Mouse (Mus musculus) gastrocnemius, adult 8-10 months (tissue): ENCODE data around the gene Rnf123. TPM values are rescaled to one million over a fixed set of nuclear protein-coding genes. Genes with fewer than 3 reads are reported as not detected.
"Not testable (repeated sequence)": the region's sequence is repeated elsewhere in the genome, so short reads cannot be mapped to it uniquely, and the experiment has no call there.

Source experiments
- DNase-seq, 2 experiments: peaks; one replicate each; pipeline ENCODE4 v3.0.0; 2022; ENCODE audit warnings: low spot score in 2 of 2
- microRNA-seq: library from miRNA; unstranded; fragments of <30 nt; microRNA quantifications from one replicate; pipeline ENCODE4 v1.2.0, GENCODE M21; 2022
- total RNA-seq, 4 experiments: library from RNA; stranded (reverse); gene quantifications; 2 replicates each; pipeline ENCODE4 v1.2.4; 2022

Rnf123 gene
- total RNA-seq, 4 experiments from 2014 or later, result 137 to 185 (median 161) TPM

DNA sequence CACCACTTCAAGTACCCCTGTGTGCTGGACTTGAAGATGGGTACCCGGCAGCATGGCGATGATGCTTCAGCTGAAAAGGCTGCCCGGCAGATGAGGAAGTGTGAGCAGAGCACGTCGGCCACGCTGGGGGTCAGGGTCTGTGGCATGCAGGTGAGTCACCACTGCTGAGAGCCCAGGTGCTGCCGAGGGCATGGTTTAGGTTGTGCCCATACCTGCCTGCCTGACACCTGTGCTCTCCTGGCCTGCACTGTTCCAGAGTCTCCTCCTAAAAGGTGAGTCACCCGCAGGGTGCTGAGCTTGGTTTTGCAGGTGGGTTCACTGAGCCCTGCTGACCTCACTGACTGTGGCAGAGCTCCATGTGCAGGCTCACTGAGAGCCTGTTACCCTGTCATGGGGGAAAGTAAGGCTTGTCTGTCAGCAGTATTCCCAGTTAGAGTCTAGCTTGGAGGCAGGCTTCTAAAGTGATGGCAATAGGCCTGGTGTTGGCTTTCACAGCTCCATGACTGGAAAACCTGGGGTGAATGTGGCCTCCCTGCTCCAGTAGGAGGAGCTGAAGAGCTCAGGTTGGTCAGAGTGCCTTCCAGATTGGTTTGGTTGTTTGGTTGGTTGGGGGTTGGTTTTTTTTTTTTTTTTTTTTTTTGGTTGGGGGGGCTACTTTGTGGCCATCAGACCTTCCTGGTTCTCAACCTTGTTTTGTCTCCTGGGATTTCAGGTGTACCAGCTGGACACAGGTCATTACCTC lies 38.2 kb downstream of the Rnf123 start:
- DNase-seq, result no peak

DNA sequence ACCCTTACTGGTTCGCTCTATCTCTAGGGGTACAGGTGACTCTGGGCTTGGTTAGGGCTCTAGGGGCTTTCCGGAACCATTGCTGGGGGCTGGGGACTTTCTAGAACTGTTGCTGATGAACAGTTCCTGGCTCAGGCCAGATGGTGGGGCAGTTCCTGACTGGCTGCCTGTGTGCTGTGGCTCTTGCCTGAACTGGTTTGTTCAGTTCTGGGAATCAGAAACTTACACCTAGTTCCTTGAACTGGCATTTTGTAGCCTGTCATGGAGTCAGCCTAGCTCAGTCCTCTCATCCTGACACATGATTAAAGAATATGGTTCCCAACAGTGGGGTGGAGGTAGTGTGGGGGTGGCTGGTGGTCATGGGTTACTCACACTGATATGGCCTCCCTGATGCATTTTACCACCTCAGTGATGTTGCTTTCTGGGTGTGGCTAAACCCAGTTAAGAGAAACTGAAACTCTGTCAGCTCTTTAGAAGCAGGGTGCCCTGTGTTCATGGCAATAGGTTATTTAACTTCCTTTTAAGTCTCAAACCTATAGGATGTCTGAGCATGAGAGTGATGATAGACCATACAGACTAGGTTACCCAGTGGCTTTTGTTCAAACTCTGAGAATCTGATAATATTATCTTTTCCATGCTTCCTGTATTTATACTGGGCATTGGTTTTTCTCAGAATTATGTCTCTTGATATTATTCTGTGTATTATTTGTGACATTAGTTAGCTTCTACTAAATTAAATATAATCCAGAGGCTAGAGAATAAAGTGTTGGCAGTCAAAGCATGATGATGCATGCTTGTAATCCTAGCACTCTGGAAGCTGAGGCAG lies 47.6 kb downstream of the Rnf123 start:
- DNase-seq, result no peak

DNA sequence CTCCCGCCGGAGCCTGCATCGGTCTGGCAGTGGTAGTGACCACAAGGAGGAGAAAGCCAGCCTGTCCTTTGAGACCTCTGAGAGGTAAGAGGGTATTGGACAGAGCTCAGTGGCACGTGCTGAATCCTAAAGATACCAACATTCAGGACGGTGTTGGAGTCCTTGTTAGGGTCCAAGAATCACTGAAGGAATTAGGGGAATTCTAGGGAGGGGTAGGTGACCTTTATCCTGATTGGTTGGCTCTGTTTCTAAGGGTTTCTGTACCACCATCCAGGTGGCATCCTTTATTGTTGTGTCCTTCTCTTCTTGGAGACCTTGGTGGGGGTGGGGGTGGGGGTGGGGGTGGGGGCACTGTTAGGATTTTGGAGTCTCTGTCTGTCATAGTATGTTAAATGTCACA lies 51.0 kb downstream of the Rnf123 start:
- DNase-seq, result no peak

DNA sequence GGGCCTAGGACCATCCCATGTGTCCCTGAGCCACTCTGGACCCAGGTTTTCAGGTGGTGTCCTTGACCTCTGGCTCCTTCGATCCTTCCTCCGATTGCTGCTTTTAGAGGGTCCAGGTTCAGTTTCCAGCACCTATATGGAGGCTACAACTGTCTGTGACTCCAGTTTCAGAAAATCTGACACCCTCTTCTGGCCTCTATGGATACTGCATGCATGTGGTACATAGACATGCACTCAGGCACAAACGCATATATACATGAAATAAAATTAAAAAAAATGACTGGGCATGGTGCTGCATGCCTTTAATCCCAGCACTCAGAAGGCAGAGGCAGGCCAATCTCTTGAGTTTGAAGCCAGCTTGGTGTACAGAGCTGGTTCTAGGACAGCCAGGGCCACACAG lies 55.3 kb downstream of the Rnf123 start:
- DNase-seq, result no peak

DNA sequence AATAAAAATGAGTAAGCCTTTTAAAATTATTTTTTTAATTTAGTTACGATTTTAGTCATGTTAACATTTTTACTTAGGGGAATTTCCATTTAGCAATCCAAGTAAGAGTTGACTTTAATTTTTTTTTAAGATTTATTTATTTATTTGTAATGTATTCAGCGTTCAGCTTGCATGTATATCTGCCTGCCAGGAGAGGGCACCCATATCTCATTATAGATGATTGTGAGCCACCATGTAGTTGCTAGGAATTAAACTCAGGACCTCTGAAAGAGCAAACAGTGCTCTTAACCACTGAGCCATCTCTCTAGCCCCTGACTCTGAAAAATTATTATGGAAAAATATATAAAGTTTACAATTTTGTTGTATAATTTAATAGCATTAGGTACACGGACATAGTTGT lies 56.6 kb downstream of the Rnf123 start:
- no peak for DNase-seq

DNA sequence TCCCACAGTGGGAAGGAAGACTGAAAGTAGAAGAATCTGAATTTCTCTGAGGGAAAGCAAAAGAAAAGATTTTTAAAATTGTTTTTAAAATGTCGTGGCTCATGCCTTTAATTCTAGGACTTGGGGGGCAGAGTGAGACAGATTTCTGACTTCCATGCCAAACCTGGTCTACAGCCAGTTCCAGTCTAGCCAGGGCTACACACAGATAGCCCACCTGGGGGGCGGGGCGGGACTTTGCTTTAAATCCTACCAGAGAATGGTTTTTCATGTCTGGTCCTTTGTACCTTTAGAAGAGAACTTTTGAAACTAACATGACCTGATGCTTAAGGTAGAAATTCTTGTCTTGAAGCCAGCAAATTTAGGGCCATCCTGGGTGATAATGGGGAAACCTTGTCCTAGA lies 59.9 kb downstream of the Rnf123 start:
- DNase-seq, result no peak

DNA sequence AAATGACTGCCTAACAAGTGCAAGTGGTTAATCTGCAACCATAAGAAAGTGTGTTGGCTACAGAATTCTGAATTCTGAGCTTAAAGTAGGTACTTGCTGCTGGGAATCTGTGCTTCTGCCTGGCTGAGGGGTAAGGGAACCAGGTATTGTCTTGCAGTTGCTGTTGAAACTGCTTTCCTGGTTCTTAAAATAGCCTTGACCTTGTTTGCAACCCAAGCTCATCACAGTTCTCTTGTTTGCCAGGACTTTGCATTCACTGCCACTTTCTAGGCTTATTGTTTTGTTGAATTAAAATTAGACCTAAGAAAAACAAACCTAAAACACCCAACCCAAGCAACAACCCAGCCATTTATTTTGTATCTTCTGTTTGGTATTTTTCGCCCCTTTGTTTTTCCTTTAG lies 62.4 kb downstream of the Rnf123 start:
- no peak for DNase-seq

DNA sequence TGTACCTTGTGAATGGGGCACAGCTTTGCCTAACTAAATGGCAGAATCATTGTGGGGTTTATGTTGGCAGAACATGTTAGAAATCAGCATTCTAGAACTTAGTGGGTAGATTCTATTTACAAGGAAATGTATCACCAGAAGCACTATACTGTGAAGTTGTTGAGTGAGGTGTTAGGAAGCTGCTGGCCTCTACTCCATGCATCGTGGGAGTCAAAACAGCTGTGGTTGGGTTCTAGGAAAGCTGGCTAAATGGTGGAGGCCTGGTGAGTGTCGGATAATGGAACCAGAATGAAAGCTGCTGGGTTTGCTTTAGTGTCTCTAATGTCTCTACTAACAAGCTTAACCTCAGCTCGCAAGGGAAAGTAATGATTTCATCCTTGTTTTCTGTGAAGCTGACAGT lies 66.0 kb downstream of the Rnf123 start:
- DNase-seq, result no peak

DNA sequence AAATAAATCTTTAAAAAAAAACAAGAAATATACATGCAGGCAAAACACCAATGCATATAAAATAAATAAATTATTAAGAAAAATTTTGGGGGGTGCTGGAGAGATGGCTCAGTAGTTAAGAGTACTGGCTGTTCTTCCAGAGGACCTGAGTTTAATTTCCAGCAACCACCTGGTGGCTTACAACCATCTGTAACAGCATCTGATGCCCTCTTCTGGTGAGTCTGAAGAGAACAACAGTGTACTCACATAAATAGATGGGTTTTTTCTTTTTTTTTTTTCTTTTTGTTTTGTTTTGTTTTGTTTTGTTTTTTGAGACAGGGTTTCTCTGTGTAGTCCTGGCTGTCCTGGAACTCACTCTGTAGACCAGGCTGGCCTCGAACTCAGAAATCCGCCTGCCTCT lies 69.6 kb downstream of the Rnf123 start:
- not testable (repeated sequence) for DNase-seq

DNA sequence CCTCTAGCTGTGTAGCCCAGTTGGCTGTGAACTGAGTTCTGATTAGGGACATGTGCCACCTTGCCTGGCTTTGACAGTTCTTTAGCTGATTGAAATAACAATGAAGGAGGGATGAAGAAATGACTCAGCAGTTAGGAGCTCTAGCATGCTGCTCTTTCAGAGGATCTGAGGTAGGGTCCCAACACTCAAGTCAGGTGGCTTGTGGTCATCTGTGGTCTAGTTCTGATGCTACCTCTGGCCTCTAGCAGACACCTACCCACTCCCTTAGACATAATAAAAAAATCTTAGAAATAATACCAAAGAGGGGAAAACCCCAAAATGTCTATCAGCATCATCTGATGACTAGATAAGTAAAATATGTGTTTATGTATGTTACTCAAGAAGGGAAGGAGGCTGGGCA lies 72.8 kb downstream of the Rnf123 start:
- no peak for DNase-seq

DNA sequence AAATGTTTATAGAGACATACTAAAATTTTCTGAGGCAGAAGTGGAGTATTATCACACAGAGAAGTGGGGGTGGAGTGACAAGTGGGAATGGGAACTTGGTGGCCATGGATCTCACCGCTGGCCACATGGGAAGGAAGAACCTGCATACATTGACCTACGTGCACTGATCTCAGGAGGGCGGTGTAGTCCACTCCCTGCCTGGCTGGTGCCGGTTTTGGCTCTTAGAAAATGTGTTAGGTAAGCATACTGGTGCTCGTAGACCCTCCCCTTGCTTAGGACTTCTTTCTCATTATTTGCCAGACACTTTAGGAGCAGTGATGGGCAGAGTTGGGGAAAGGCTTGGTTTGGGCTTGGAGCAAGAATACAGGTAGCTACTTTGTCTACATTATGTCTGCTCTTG lies 75.1 kb downstream of the Rnf123 start:
- no peak for DNase-seq

DNA sequence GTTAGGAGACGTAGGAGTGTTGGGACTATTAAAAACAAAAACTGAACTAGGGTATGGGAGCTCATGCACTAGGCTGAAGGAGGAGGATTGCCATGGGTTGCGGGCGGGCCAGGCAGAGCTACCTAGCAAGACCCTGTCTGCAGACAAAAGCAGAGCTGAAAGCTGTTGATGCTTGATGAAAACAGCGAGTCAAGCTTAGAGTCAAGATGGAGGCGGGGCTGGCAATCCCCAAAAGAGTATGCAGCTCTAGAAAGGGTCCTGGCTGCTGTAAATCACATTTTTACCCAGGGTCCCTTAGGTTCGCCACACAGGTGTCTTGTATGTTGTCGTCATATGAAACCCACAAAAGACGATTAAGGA lies 79.6 kb downstream of the Rnf123 start:
- DNase-seq, result no peak

DNA sequence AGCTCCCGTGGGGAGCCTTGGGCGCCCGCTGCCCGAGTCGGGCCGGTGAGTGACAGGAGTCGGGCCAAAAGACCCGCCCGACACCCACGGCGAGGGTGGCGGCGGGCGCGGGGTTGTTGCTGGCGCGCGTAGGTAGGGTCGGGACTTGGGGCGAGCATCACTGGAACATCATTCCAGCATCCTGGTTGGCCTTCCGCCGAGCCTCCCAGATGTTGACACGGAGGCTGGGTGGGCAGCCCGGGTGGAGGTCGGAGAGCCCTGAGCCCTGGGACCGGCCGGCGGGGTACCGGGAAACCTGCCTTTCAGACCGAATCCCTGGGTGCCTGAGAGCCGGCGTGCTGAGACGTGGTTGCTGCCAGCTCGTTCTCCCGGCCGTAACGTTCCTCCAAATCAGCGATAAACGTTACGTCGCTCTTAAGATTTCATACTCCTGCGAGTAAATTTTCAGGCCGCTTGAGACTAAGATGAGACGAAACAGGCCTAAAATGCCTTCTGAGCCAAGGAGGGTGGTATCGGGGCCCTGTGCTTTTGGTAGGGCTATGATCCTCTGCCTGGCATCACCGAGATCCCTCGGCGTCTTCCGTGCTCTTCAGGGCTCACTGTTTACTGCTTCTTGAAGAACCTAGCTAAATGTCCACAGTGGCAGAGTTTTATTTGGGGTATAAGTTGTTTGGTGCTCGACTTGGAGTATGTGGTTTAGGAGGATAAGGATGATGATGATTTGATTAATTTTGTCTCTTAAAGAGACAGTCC lies 80.2 kb downstream of the Rnf123 start:
- no peak for DNase-seq

DNA sequence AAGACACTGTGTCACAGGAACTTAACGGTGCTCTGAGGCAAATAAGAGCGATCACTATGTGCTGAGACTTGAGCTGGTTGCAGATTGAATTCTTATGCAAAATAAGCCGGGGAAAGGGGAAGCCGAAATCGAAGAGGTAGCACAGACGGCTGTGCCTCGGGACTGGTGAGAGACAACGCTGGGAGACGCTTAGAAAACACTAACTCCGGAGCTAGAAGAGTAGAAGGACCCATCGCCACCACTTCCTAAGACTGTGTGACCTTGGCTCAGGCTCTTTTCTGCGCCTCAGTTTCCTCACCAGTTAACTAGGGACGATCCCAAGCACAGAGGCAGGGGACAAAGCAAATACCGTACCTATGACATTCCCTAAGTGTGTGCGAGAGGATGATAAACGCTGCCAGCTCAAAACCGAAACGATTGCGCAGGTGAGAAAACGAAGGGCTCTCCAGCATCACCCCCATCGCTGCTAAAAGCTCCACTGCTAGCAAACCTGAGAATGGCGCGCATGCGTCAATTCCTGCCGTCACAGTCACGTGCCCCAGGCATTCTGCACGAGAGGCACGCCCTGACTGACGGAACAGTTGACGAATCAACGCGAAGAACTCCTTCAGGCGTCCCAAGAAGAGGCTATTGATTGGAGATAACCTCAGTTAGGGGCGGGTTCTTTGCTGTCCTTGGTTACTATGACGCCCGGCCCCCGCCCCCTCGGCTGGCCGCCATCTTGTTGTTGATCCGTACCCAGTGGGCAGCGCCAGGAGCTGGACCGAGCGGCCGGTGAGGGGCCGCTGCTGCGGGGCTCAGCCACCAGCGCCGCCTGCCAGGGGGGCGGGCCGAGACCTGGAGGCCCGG lies 81.0 kb downstream of the Rnf123 start, which contains the start of gene Ip6k1:
Ip6k1 (plus strand) TSS at position 580 of the 849 bp plus-strand sequence.
- DNase-seq, result peak; percentile 100

Small RNAs within 50 kb of the gene (microRNA-seq; reads per million reads assigned to microRNA genes)
- gene Gm47303, result not detected
- gene Mir7088, result not detected

Other genes starting within 250 kb of the Rnf123 start
- 10 to 100 TPM; 17.3 to 20.0 (median 18.0) TPM for gene Rbm6, start 210.1 kb downstream of the Rnf123 start, total RNA-seq
- gene Mon1a, start 195.2 kb downstream of the Rnf123 start, total RNA-seq, result 10 to 100 TPM; 10.8 to 14.7 (median 11.9) TPM
- gene Mst1r, start 176.5 kb downstream of the Rnf123 start, total RNA-seq, result 1 to 10 TPM in 1 of 4 experiments, under 1 TPM in 3; 0.43 to 1.4 (median 0.82) TPM
- gene Actl11, start 154.9 kb downstream of the Rnf123 start, total RNA-seq, result not detected
- under 1 TPM; 0.20 to 0.46 (median 0.35) TPM for gene Camkv, start 147.7 kb downstream of the Rnf123 start, total RNA-seq
- 1 to 10 TPM in 1 of 4 experiments, under 1 TPM in 3; 0.47 to 1.6 (median 0.57) TPM for gene Traip, start 133.2 kb downstream of the Rnf123 start, total RNA-seq
- gene Uba7, start 107.8 kb downstream of the Rnf123 start, total RNA-seq, result 1 to 10 TPM; 2.2 to 2.7 (median 2.5) TPM
- not detected for gene Gm20661, start 100.3 kb downstream of the Rnf123 start, total RNA-seq
- gene Inka1, start 97.5 kb downstream of the Rnf123 start, total RNA-seq, result 1 to 10 TPM; 1.3 to 2.5 (median 2.0) TPM
- not detected for gene Cdhr4, start 90.8 kb downstream of the Rnf123 start, total RNA-seq
- 1 to 10 TPM in 3 of 4 experiments, not detected in 1; 1.3 to 1.9 (median 1.3) TPM for gene Gm20662, start 87.0 kb downstream of the Rnf123 start, total RNA-seq
- 10 to 100 TPM; 19.7 to 22.9 (median 21.3) TPM for gene Ip6k1, start 80.8 kb downstream of the Rnf123 start, total RNA-seq
- 1 to 10 TPM; 4.3 to 6.2 (median 4.8) TPM for gene Gmppb, start 34.1 kb downstream of the Rnf123 start, total RNA-seq
- 1 to 10 TPM in 3 of 4 experiments, under 1 TPM in 1; 0.80 to 2.2 (median 1.5) TPM for gene Amigo3, start 30.2 kb downstream of the Rnf123 start, total RNA-seq
- gene Mst1, start 2.9 kb downstream of the Rnf123 start, total RNA-seq, result under 1 TPM in 1 of 4 experiments, not detected in 3; 0.40 TPM
- 10 to 100 TPM; 29.4 to 43.5 (median 33.6) TPM for gene Apeh, start 11.3 kb upstream of the Rnf123 start, total RNA-seq
- under 1 TPM; 0.02 to 0.07 (median 0.04) TPM for gene Bsn, start 107.0 kb upstream of the Rnf123 start, total RNA-seq
- 100 to 1,000 TPM; 159 to 203 (median 172) TPM for gene Dag1, start 180.6 kb upstream of the Rnf123 start, total RNA-seq
- gene Nicn1, start 207.1 kb upstream of the Rnf123 start, total RNA-seq, result 10 to 100 TPM in 3 of 4 experiments, 1 to 10 TPM in 1; 8.0 to 13.5 (median 12.4) TPM
- 1 to 10 TPM in 1 of 4 experiments, under 1 TPM in 3; 0.32 to 1.3 (median 0.54) TPM for gene Amt, start 213.5 kb upstream of the Rnf123 start, total RNA-seq
- 100 to 1,000 TPM in 2 of 4 experiments, 10 to 100 TPM in 2; 87.6 to 104 (median 99.6) TPM for gene Rhoa, start 222.8 kb upstream of the Rnf123 start, total RNA-seq
- gene Tcta, start 222.8 kb upstream of the Rnf123 start, total RNA-seq, result 10 to 100 TPM; 30.8 to 37.3 (median 34.3) TPM